Mouse (Mus musculus) forebrain, embryonic 15.5 days (tissue): ENCODE data around the gene Zfp773. TPM values are rescaled to one million over a fixed set of nuclear protein-coding genes. Genes with fewer than 3 reads are reported as not detected.

ENCODE experiments used
- polyA plus RNA-seq: library from polyadenylated mRNA; unstranded; fragments of >200 nt; fragmentation: Nextera tagmentation; extraction: Ambion mirVana; gene quantifications from 2 replicates; pipeline ENCODE4 v1.2.1, GENCODE M21; 2015

The Zfp773 gene
- polyA plus RNA-seq, 1 experiment from 2014 or later, result 17.4 TPM

Other genes starting within 250 kb of the Zfp773 start
- not detected in 2 replicates for gene Aurkc, start 141.5 kb downstream of the Zfp773 start, polyA plus RNA-seq
- gene Zfp954, start 15.3 kb downstream of the Zfp773 start, polyA plus RNA-seq, result 25.1 and 26.5 TPM in 2 replicates
- gene Zfp418, start 34.6 kb upstream of the Zfp773 start, polyA plus RNA-seq, result 3.6 and 4.1 TPM in 2 replicates
- 8.9 and 9.1 TPM in 2 replicates for gene Zfp772, start 73.2 kb upstream of the Zfp773 start, polyA plus RNA-seq
- 0.61 and 1.5 TPM in 2 replicates for gene Vmn2r29, start 110.6 kb upstream of the Zfp773 start, polyA plus RNA-seq
- 7.0 and 8.3 TPM in 2 replicates for gene Gm45844, start 141.5 kb upstream of the Zfp773 start, polyA plus RNA-seq
- gene Clcn4, start 164.1 kb upstream of the Zfp773 start, polyA plus RNA-seq, result 173 and 183 TPM in 2 replicates
- not detected in 2 replicates for gene Vmn2r30, start 200.9 kb upstream of the Zfp773 start, polyA plus RNA-seq
- gene Gm45783, start 237.8 kb upstream of the Zfp773 start, polyA plus RNA-seq, result not detected in 2 replicates